Mouse (Mus musculus) embryonic facial prominence, embryonic 15.5 days (tissue): ENCODE data around the gene Rab3a. TPM values are rescaled to one million over a fixed set of nuclear protein-coding genes. Genes with fewer than 3 reads are reported as not detected.
A peak's percentile ranks its signal among the peaks of the same experiment; 100 is the strongest.

Experiments used
- ATAC-seq: fragments of 200-750 bp; cut with Nextera tagmentation; 2 replicates; pipeline ENCODE4 v1.8.0; 2017; ENCODE audit warnings: low read depth, moderate TSS enrichment; ENCODE audit not compliant: insufficient number of reproducible peaks, low FRiP score, low TSS enrichment
- H3K27ac ChIP-seq: fragments of 300-500 bp; sonication (generic); replicated peaks from 2 replicates; pipeline ENCODE4 v1.5.1; 2015; ENCODE audit warnings: mild to moderate bottlenecking, inconsistent platforms
- H3K27me3 ChIP-seq: fragments of 300-500 bp; sonication (generic); 2 replicates; pipeline ENCODE4 v1.6.1; 2015; ENCODE audit warnings: inconsistent platforms
- H3K36me3 ChIP-seq: fragments of 300-500 bp; sonication (generic); 2 replicates; pipeline ENCODE4 v1.6.1; 2015; ENCODE audit warnings: mild to moderate bottlenecking, inconsistent platforms
- H3K4me1 ChIP-seq: fragments of 300-500 bp; sonication (generic); 2 replicates; pipeline ENCODE4 v1.6.1; 2015; ENCODE audit warnings: inconsistent platforms
- H3K4me2 ChIP-seq: fragments of 300-500 bp; sonication (generic); replicated peaks from 2 replicates; pipeline ENCODE4 v1.6.1; 2015; ENCODE audit warnings: mild to moderate bottlenecking, inconsistent platforms
- H3K4me3 ChIP-seq: fragments of 300-500 bp; sonication (generic); replicated peaks from 2 replicates; pipeline ENCODE4 v1.5.1; 2015; ENCODE audit warnings: mild to moderate bottlenecking, inconsistent platforms
- H3K9ac ChIP-seq: fragments of 300-500 bp; sonication (generic); 2 replicates; pipeline ENCODE4 v1.6.1; 2015; ENCODE audit warnings: inconsistent platforms
- H3K9me3 ChIP-seq: fragments of 300-500 bp; sonication (generic); replicated peaks from 2 replicates; pipeline ENCODE4 v1.6.1; 2016; ENCODE audit warnings: inconsistent platforms
- WGBS: fragments of 180-500 bp; shearing (Covaris S2); methylation state at CpG from one replicate; pipeline ENCODE4 v1.1.7; 2015; 5-methylcytosine and 5-hydroxymethylcytosine counted together
- microRNA-seq: library from miRNA; unstranded; fragments of <30 nt; microRNA quantifications from one replicate; pipeline ENCODE4, GENCODE M21; 2016; ENCODE audit warnings: borderline number of aligned reads
- polyA plus RNA-seq: library from polyadenylated mRNA; unstranded; fragments of >200 nt; fragmentation: Nextera tagmentation; extraction: Ambion mirVana; gene quantifications from 2 replicates; pipeline ENCODE4 v1.2.1, GENCODE M21; 2015

Gene Rab3a
- polyA plus RNA-seq, 1 experiment from 2014 or later = 28.6 TPM

- Histone ChIP-seq H3K9me3 (no peaks in the 10 kb centered on the region), H3K27me3 (peaks cover 33% of the 10 kb centered on the region), H3K4me3 (peak within 1 kb of the TSS; percentile 59), H3K9ac (peak within 1 kb of the TSS; percentile 31; the same call in 1 of the 2 replicates), H3K27ac (no peak within 1 kb of the TSS), H3K36me3 (no peaks in the 10 kb centered on the region), H3K4me1 (peaks cover 17% of the 10 kb centered on the region), H3K4me2 (peak within 1 kb of the TSS; percentile 92)
- WGBS = 1% methylated on average over 45 of the region's 45 CpGs
- ATAC-seq = peak; percentile 89
These were observed 50.2 kb downstream of the Rab3a start, which contains the start of gene Mast3 for GRCm38 (mm10) chr8:70804481-70805206. TSS of gene Mast3 (minus strand) at chr8:70805054.

- WGBS = 69% methylated on average over 4 of the region's 4 CpGs
- Histone ChIP-seq H3K4me2 (no peak overlapping the region), H3K9ac (no peak overlapping the region), H3K36me3 (no peaks in the 10 kb centered on the region), H3K4me3 (no peak overlapping the region), H3K27me3 (peaks cover 21% of the 10 kb centered on the region), H3K4me1 (peaks cover 14% of the 10 kb centered on the region), H3K27ac (no peak overlapping the region), H3K9me3 (no peaks in the 10 kb centered on the region)
- no peak for ATAC-seq
These were observed 52.1 kb downstream of the Rab3a start for GRCm38 (mm10) chr8:70806541-70806940.

- H3K27ac ChIP-seq = no peak overlapping the region
- H3K27me3 ChIP-seq = peaks cover 15% of the 10 kb centered on the region
- H3K4me2 ChIP-seq = no peak overlapping the region
- H3K36me3 ChIP-seq = no peaks in the 10 kb centered on the region
- H3K9ac ChIP-seq = no peak overlapping the region
- no peak overlapping the region for H3K4me3 ChIP-seq
- WGBS = 31% methylated on average over 1 of the region's 1 CpGs
- H3K9me3 ChIP-seq = no peaks in the 10 kb centered on the region
- ATAC-seq = no peak
- peaks cover 14% of the 10 kb centered on the region for H3K4me1 ChIP-seq
These were observed 52.8 kb downstream of the Rab3a start for GRCm38 (mm10) chr8:70807304-70807703.

- Histone ChIP-seq H3K27ac (no peak within 1 kb of the TSS), H3K4me1 (peaks cover 14% of the 10 kb centered on the region), H3K4me3 (no peak within 1 kb of the TSS), H3K9ac (no peak within 1 kb of the TSS), H3K36me3 (no peaks in the 10 kb centered on the region), H3K9me3 (no peaks in the 10 kb centered on the region), H3K4me2 (no peak within 1 kb of the TSS), H3K27me3 (peaks cover 13% of the 10 kb centered on the region; the same call in 1 of the 2 replicates)
- no peak for ATAC-seq
- 63% methylated on average over 5 of the region's 5 CpGs for WGBS
These were observed 53.8 kb downstream of the Rab3a start, which contains the start of gene Il12rb1 for GRCm38 (mm10) chr8:70808239-70808638. TSS of gene Il12rb1 (plus strand) at chr8:70808449.

Small RNA genes lying within 50 kb of the gene (microRNA-seq; reads per million reads assigned to microRNA genes)
- 0.69 reads per million for gene Mir7240

Other genes starting within 250 kb of the Rab3a start
- gene Rex1bd, start 247.9 kb upstream of the Rab3a start, polyA plus RNA-seq = 155 and 174 TPM in 2 replicates
- 940 and 1,016 TPM in 2 replicates for gene Uba52, start 243.9 kb upstream of the Rab3a start, polyA plus RNA-seq
- 310 and 324 TPM in 2 replicates for gene Fkbp8, start 227.0 kb upstream of the Rab3a start, polyA plus RNA-seq
- gene Kxd1, start 226.7 kb upstream of the Rab3a start, polyA plus RNA-seq = 57.7 and 59.1 TPM in 2 replicates
- 19.6 and 22.7 TPM in 2 replicates for gene Ell, start 215.2 kb upstream of the Rab3a start, polyA plus RNA-seq
- 139 and 143 TPM in 2 replicates for gene Isyna1, start 160.3 kb upstream of the Rab3a start, polyA plus RNA-seq
- 127 and 130 TPM in 2 replicates for gene Ssbp4, start 145.8 kb upstream of the Rab3a start, polyA plus RNA-seq
- 2.9 and 4.0 TPM in 2 replicates for gene Lrrc25, start 138.5 kb upstream of the Rab3a start, polyA plus RNA-seq
- gene Gdf15, start 122.2 kb upstream of the Rab3a start, polyA plus RNA-seq = 0.16 TPM in 2 replicates
- gene Pgpep1, start 94.3 kb upstream of the Rab3a start, polyA plus RNA-seq = 52.1 and 56.6 TPM in 2 replicates
- 243 and 244 TPM in 2 replicates for gene Lsm4, start 81.4 kb upstream of the Rab3a start, polyA plus RNA-seq
- 97.7 and 99.6 TPM in 2 replicates for gene Jund, start 55.7 kb upstream of the Rab3a start, polyA plus RNA-seq
- 0.03 and 0.04 TPM in 2 replicates for gene Iqcn, start 51.2 kb upstream of the Rab3a start, polyA plus RNA-seq
- not detected in 2 replicates for gene Gm3336, start 36.1 kb upstream of the Rab3a start, polyA plus RNA-seq
- gene Pde4c, start 31.0 kb upstream of the Rab3a start, polyA plus RNA-seq = 0.16 and 0.29 TPM in 2 replicates
- 41.7 and 42.3 TPM in 2 replicates for gene Mpv17l2, start 6.3 kb downstream of the Rab3a start, polyA plus RNA-seq
- 92.5 and 94.3 TPM in 2 replicates for gene Pik3r2, start 22.0 kb downstream of the Rab3a start, polyA plus RNA-seq
- gene Mast3, start 50.4 kb downstream of the Rab3a start, polyA plus RNA-seq = 19.1 and 20.2 TPM in 2 replicates
- 0.26 and 0.28 TPM in 2 replicates for gene Il12rb1, start 53.8 kb downstream of the Rab3a start, polyA plus RNA-seq
- gene Arrdc2, start 85.0 kb downstream of the Rab3a start, polyA plus RNA-seq = 9.3 and 10.1 TPM in 2 replicates
- gene Kcnn1, start 108.6 kb downstream of the Rab3a start, polyA plus RNA-seq = 3.8 and 5.6 TPM in 2 replicates
- 99.6 and 104 TPM in 2 replicates for gene Ccdc124, start 119.3 kb downstream of the Rab3a start, polyA plus RNA-seq
- 0.45 and 0.64 TPM in 2 replicates for gene Slc5a5, start 138.1 kb downstream of the Rab3a start, polyA plus RNA-seq
- gene Rpl18a, start 142.7 kb downstream of the Rab3a start, polyA plus RNA-seq = 4,781 and 4,906 TPM in 2 replicates
- gene Map1s, start 151.3 kb downstream of the Rab3a start, polyA plus RNA-seq = 50.1 and 50.2 TPM in 2 replicates